Mouse (Mus musculus): ENCODE measurements around the gene Ctrb1. TPM values are rescaled to one million over a fixed set of nuclear protein-coding genes. Genes with fewer than 3 reads are reported as not detected.
"Not testable (repeated sequence)": the region's sequence is repeated elsewhere in the genome, so short reads cannot be mapped to it uniquely, and the experiment has no call there.

Gene Ctrb1
- polyA plus RNA-seq, 1 experiment from 2014 or later, result 0.32 TPM

GRCm38 (mm10) chr8:111645715-111646114, 45.1 kb downstream of the Ctrb1 start:
- Histone ChIP-seq H3K4me2 (replicated peaks) (no peak overlapping the region), H3K27ac (replicated peaks) (no peak overlapping the region), H3K27me3 (no peaks in the 10 kb centered on the region), H3K9ac (no peak overlapping the region), H3K4me1 (peaks cover 23% of the 10 kb centered on the region; the same call in 1 of the 2 replicates), H3K4me3 (replicated peaks) (no peak overlapping the region), H3K36me3 (no peaks in the 10 kb centered on the region), H3K9me3 (replicated peaks) (no peaks in the 10 kb centered on the region)
- 94% methylated on average over 8 of the region's 8 CpGs for WGBS
- ATAC-seq (ENCODE audit: insufficient number of reproducible peaks, low FRiP score, low TSS enrichment, low read depth), result no peak

- peak overlapping the region; percentile 62 for H3K4me2 ChIP-seq (replicated peaks)
- H3K27ac ChIP-seq (replicated peaks), result peak overlapping the region; percentile 96
- H3K4me1 ChIP-seq, result peaks cover 23% of the 10 kb centered on the region; the same call in 1 of the 2 replicates
- H3K36me3 ChIP-seq; H3K9me3 ChIP-seq (replicated peaks); ATAC-seq (ENCODE audit: insufficient number of reproducible peaks, low FRiP score, low TSS enrichment, low read depth); H3K9ac ChIP-seq; H3K27me3 ChIP-seq: not testable (repeated sequence)
- H3K4me3 ChIP-seq (replicated peaks), result peak overlapping the region; percentile 94
- WGBS, result 54% methylated on average over 12 of the region's 12 CpGs
These were observed 46.3 kb downstream of the Ctrb1 start for GRCm38 (mm10) chr8:111644286-111645051.

- Histone ChIP-seq H3K9ac (peak within 1 kb of the TSS; percentile 95), H3K4me2 (replicated peaks) (peak within 1 kb of the TSS; percentile 62), H3K36me3 (no peaks in the 10 kb centered on the region), H3K27ac (replicated peaks) (peak within 1 kb of the TSS; percentile 96), H3K27me3 (no peaks in the 10 kb centered on the region), H3K9me3 (replicated peaks) (no peaks in the 10 kb centered on the region), H3K4me3 (replicated peaks) (peak within 1 kb of the TSS; percentile 94), H3K4me1 (peaks cover 15% of the 10 kb centered on the region; the same call in 1 of the 2 replicates)
- peak; percentile 97 for ATAC-seq (ENCODE audit: insufficient number of reproducible peaks, low FRiP score, low TSS enrichment, low read depth)
- 0% methylated on average over 75 of the region's 75 CpGs for WGBS
These were observed 47.3 kb downstream of the Ctrb1 start, which contains the start of gene Zfp1 for GRCm38 (mm10) chr8:111643264-111644141. Gene Zfp1, plus strand, starts transcription at chr8:111643401.

GRCm38 (mm10) chr8:111642939-111643263, 47.9 kb downstream of the Ctrb1 start:
- Histone ChIP-seq H3K27me3 (no peaks in the 10 kb centered on the region), H3K9ac (peak overlapping the region; percentile 95), H3K4me2 (replicated peaks) (peak overlapping the region; percentile 62), H3K4me3 (replicated peaks) (peak overlapping the region; percentile 94), H3K36me3 (no peaks in the 10 kb centered on the region), H3K4me1 (peaks cover 10% of the 10 kb centered on the region; the same call in 1 of the 2 replicates), H3K9me3 (replicated peaks) (no peaks in the 10 kb centered on the region), H3K27ac (replicated peaks) (peak overlapping the region; percentile 96)
- ATAC-seq (ENCODE audit: insufficient number of reproducible peaks, low FRiP score, low TSS enrichment, low read depth), result 0 out of 2 replicates have a peak, but pooled peaks have one; percentile 16
- WGBS, result 7% methylated on average over 5 of the region's 5 CpGs

- H3K4me1 ChIP-seq, result peaks cover 10% of the 10 kb centered on the region; the same call in 1 of the 2 replicates
- H3K27ac ChIP-seq (replicated peaks), result peak overlapping the region; percentile 96; the same call in 1 of the 2 replicates
- H3K9me3 ChIP-seq (replicated peaks), result no peaks in the 10 kb centered on the region
- peak overlapping the region; percentile 62 for H3K4me2 ChIP-seq (replicated peaks)
- H3K36me3 ChIP-seq, result no peaks in the 10 kb centered on the region
- WGBS, result 51% methylated on average over 5 of the region's 5 CpGs
- H3K4me3 ChIP-seq (replicated peaks), result peak overlapping the region; percentile 94
- no peak for ATAC-seq (ENCODE audit: insufficient number of reproducible peaks, low FRiP score, low TSS enrichment, low read depth)
- H3K9ac ChIP-seq, result peak overlapping the region; percentile 95
- H3K27me3 ChIP-seq, result no peaks in the 10 kb centered on the region
These were observed 48.3 kb downstream of the Ctrb1 start for GRCm38 (mm10) chr8:111642496-111642895.

- H3K4me2 ChIP-seq (replicated peaks), result no peak overlapping the region
- H3K4me3 ChIP-seq (replicated peaks), result no peak overlapping the region
- 92% methylated on average over 2 of the region's 2 CpGs for WGBS
- no peaks in the 10 kb centered on the region for H3K9me3 ChIP-seq (replicated peaks)
- H3K4me1 ChIP-seq, result peaks cover 10% of the 10 kb centered on the region; the same call in 1 of the 2 replicates
- no peaks in the 10 kb centered on the region for H3K27me3 ChIP-seq
- H3K9ac ChIP-seq, result no peak overlapping the region
- H3K36me3 ChIP-seq, result no peaks in the 10 kb centered on the region
- no peak overlapping the region for H3K27ac ChIP-seq (replicated peaks)
- ATAC-seq (ENCODE audit: insufficient number of reproducible peaks, low FRiP score, low TSS enrichment, low read depth), result no peak
These were observed 49.7 kb downstream of the Ctrb1 start for GRCm38 (mm10) chr8:111641064-111641463.

GRCm38 (mm10) chr8:111638086-111638485, 52.7 kb downstream of the Ctrb1 start:
- Histone ChIP-seq H3K9ac (no peak overlapping the region), H3K27ac (replicated peaks) (no peak overlapping the region), H3K36me3 (no peaks in the 10 kb centered on the region), H3K9me3 (replicated peaks) (no peaks in the 10 kb centered on the region), H3K4me1 (peaks cover 7% of the 10 kb centered on the region; the same call in 1 of the 2 replicates), H3K27me3 (no peaks in the 10 kb centered on the region), H3K4me3 (replicated peaks) (no peak overlapping the region), H3K4me2 (replicated peaks) (no peak overlapping the region)
- ATAC-seq (ENCODE audit: insufficient number of reproducible peaks, low FRiP score, low TSS enrichment, low read depth), result no peak

Small RNAs within 50 kb of the gene (microRNA-seq; reads per million reads assigned to microRNA genes)
- not detected for gene Mir7076 (ENCODE audit: borderline number of aligned reads)

Other genes starting within 250 kb of the Ctrb1 start
- 6.8 and 7.0 TPM in 2 replicates for gene Wdr59, start 168.9 kb downstream of the Ctrb1 start, polyA plus RNA-seq (2015; fragmentation: Nextera tagmentation; extraction: Ambion mirVana)
- 41.1 and 42.7 TPM in 2 replicates for gene Znrf1, start 154.9 kb downstream of the Ctrb1 start, polyA plus RNA-seq (2015; fragmentation: Nextera tagmentation; extraction: Ambion mirVana)
- gene Ldhd, start 60.6 kb downstream of the Ctrb1 start, polyA plus RNA-seq (2015; fragmentation: Nextera tagmentation; extraction: Ambion mirVana), result 0.68 and 0.99 TPM in 2 replicates
- 22.3 and 25.9 TPM in 2 replicates for gene Zfp1, start 47.6 kb downstream of the Ctrb1 start, polyA plus RNA-seq (2015; fragmentation: Nextera tagmentation; extraction: Ambion mirVana)
- 31.9 and 40.2 TPM in 2 replicates for gene Bcar1, start 52.8 kb upstream of the Ctrb1 start, polyA plus RNA-seq (2015; fragmentation: Nextera tagmentation; extraction: Ambion mirVana)
- gene Cfdp1, start 163.3 kb upstream of the Ctrb1 start, polyA plus RNA-seq (2015; fragmentation: Nextera tagmentation; extraction: Ambion mirVana), result 217 and 219 TPM in 2 replicates
- 7.3 and 9.3 TPM in 2 replicates for gene Tmem170, start 185.7 kb upstream of the Ctrb1 start, polyA plus RNA-seq (2015; fragmentation: Nextera tagmentation; extraction: Ambion mirVana)
- 5.1 and 5.8 TPM in 2 replicates for gene Chst5, start 219.4 kb upstream of the Ctrb1 start, polyA plus RNA-seq (2015; fragmentation: Nextera tagmentation; extraction: Ambion mirVana)
- 18.8 and 22.4 TPM in 2 replicates for gene Tmem231, start 242.9 kb upstream of the Ctrb1 start, polyA plus RNA-seq (2015; fragmentation: Nextera tagmentation; extraction: Ambion mirVana)
- gene Gabarapl2, start 249.7 kb upstream of the Ctrb1 start, polyA plus RNA-seq (2015; fragmentation: Nextera tagmentation; extraction: Ambion mirVana), result 173 and 189 TPM in 2 replicates